Mouse (Mus musculus) spleen, adult 2 months (tissue): ENCODE data around the gene Ror2. TPM values are rescaled to one million over a fixed set of nuclear protein-coding genes. Genes with fewer than 3 reads are reported as not detected.

Experiments
- DNase-seq, 2 experiments: peaks; one replicate each; pipeline versions ENCODE4 v3.0.0 to v3.0.0-alpha.2; 2012 to 2021; ENCODE audit warnings: low spot score in 2 of 2, low read depth in 1 of 2
- H3K27ac ChIP-seq: fragments of 200-500 bp; 2 replicates; pipeline ENCODE4 v1.5.1; 2012; ENCODE audit warnings: low read length, inconsistent platforms; ENCODE audit not compliant: insufficient read depth
- H3K27me3 ChIP-seq: fragments of 200-500 bp; 2 replicates; pipeline ENCODE4 v1.6.1; 2012; ENCODE audit warnings: mild to moderate bottlenecking, moderate library complexity, low read length, inconsistent platforms; ENCODE audit not compliant: control insufficient read depth, insufficient read depth
- H3K36me3 ChIP-seq: fragments of 200-500 bp; 2 replicates; pipeline ENCODE4 v1.6.1; 2012; ENCODE audit warnings: mild to moderate bottlenecking, low read length, inconsistent platforms; ENCODE audit not compliant: control insufficient read depth, insufficient read depth
- H3K4me1 ChIP-seq: fragments of 200-500 bp; 2 replicates; pipeline ENCODE4 v1.6.1; 2011; ENCODE audit warnings: inconsistent platforms; ENCODE audit not compliant: control insufficient read depth, insufficient read depth, insufficient read length
- H3K4me3 ChIP-seq: fragments of 200-500 bp; 2 replicates; pipeline ENCODE4 v1.5.1; 2011; ENCODE audit warnings: mild to moderate bottlenecking, inconsistent platforms; ENCODE audit not compliant: insufficient read depth, insufficient read length; ENCODE audit errors: extremely low read depth
- CTCF ChIP-seq: fragments of 200-500 bp; IDR thresholded peaks from 2 replicates; pipeline ENCODE4 v1.5.1; 2011; ENCODE audit warnings: mild to moderate bottlenecking, inconsistent platforms; ENCODE audit not compliant: insufficient read depth, insufficient read length, insufficient replicate concordance; ENCODE audit errors: extremely low read depth
- POLR2A ChIP-seq: fragments of 200-500 bp; IDR thresholded peaks from 2 replicates; pipeline ENCODE4 v1.6.1; 2011; ENCODE audit warnings: low read depth, low read length, inconsistent platforms
- WGBS: fragments of 180-500 bp; shearing (Covaris S2); methylation state at CpG from one replicate; pipeline ENCODE4 v1.1.7; 2018; 5-methylcytosine and 5-hydroxymethylcytosine counted together
- polyA plus RNA-seq: library from polyadenylated mRNA; depleted of rRNA; stranded (reverse); fragments of >200 nt; gene quantifications from 2 replicates; pipeline ENCODE4 v1.2.3, GENCODE M21; 2012

The Ror2 gene
- polyA plus RNA-seq, 1 experiment: 2.3 TPM

DNA sequence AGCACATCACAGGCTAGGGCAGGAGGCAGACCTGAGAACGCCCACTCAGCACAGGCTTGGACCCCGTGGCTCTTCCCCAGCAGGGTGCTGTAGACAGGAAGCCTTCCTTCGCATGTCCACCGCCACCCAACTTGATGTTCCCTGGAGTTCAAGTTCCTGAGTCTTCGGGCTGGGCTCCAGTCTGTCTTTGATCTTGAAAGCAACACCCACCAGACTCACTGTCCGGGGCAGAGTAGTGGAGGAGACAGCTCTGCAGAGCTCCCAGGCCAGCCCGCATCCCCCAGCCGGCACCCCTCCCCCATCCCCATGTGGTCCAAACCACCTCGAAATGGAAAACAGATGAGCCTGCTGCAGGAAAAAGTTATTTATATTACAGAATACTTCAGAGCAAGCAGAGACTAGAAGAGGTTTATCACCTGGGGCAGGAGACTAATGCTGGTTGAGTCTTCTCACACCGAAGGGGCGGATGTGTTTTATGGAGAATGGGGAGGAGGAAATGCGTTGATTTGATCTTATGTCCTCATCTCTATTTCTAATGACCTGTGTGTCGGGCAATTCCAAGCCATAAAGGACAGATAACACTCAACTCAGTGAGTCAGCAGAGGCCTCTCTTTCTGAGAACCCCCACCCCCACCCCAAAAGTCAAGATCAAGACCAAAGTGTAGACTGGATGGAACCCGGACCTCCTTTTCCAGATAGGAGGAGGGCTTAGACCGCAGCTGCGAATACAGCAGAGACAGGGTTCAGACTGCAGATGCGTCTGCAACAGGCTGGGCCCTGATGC lies 80.6 kb downstream of the Ror2 start:
- TF ChIP-seq CTCF (no peak), POLR2A (no peak)
- Histone ChIP-seq H3K36me3 (no peaks in the 10 kb centered on the region), H3K27ac (no peak overlapping the region), H3K4me3 (no peak overlapping the region), H3K27me3 (no peaks in the 10 kb centered on the region), H3K4me1 (no peaks in the 10 kb centered on the region)
- 77% methylated on average over 17 of the region's 17 CpGs for WGBS
- no peak for DNase-seq

DNA sequence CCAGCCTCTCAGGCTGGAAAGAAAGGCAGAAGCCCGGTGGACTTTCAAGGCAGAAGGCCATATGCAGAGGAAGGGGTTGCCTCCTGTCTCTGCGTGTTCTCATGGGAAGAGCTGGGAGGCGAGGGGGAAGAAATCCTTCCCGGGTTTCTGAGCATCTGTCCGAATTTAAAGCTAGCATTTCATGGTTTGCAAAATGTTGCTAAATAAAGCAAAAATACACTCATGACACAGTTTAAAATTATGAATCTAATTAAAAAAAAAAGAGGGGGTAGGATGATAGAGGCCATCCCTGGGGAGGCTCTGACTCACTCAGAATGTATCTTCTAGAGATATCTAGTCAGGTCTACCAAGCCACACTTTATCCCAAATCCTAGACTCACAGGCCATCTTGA lies 83.5 kb downstream of the Ror2 start:
- Histone ChIP-seq H3K4me3 (no peak overlapping the region), H3K27me3 (no peaks in the 10 kb centered on the region), H3K4me1 (no peaks in the 10 kb centered on the region), H3K27ac (no peak overlapping the region), H3K36me3 (no peaks in the 10 kb centered on the region)
- DNase-seq: no peak
- 79% methylated on average over 5 of the region's 5 CpGs for WGBS
- TF ChIP-seq CTCF (no peak), POLR2A (no peak)

DNA sequence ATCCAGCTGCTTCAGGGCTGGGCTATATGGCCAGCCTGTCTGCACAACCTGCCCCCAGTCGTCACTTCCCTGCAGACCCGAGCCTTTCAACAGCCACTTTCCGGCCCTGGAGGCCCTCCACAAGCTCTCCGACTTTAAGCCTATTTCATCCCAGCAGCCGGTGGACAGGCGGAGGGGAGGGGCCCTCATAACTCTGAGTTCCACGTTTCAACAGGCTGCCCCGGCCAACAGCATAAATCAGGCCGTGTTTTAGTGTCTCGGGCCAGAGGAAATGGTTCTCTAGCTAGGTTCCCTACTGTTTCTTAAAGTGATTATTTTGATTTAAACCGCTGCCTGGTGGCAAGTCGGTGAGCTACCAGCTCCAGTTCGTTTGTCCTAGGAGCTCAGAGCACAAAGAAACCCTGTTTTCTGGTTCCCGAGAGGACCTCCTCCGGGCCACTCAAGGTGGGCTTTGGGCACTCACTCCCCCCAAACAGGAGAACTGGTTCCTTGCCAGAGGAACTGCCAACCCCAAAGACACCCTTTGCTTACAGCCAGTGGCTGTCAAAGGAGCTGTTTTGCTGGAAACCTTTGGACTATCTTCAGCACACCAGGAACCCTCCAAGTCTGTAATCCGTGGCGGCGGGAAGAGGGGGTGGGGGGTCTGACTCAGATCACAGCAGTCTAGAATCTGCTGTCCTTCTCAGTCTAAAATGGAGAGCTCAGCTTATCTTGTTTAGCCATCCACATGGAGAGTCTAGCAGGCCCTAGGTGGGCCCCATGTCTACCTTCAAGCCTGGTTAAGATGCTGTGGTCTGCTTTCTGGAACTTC lies 84.1 kb downstream of the Ror2 start:
- WGBS: 23% methylated on average over 18 of the region's 18 CpGs
- no peak for TF ChIP-seq POLR2A
- TF ChIP-seq CTCF: no peak
- Histone ChIP-seq H3K4me3 (no peak overlapping the region), H3K27me3 (no peaks in the 10 kb centered on the region), H3K36me3 (no peaks in the 10 kb centered on the region), H3K27ac (no peak overlapping the region), H3K4me1 (no peaks in the 10 kb centered on the region)
- DNase-seq: no peak

DNA sequence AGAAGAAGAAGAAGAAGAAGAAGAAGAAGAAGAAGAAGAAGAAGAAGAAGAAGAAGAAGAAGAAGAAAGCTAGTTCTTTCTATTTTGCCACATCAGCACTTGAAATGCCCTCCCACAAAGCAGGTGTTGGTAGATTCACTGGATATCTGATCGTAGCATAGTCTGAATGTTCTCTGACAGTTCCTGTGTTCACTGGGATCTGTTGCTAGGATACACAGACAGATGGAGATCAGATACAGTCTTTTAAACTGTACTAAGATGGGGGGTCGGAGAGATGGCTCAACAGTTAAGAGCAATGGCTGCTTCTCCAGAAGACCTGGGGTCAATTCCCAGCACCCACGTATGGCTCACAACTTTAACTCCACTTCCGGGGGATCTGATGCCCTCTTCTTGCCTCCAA lies 85.8 kb downstream of the Ror2 start:
- TF ChIP-seq CTCF: no peak
- WGBS: 78% methylated on average over 4 of the region's 4 CpGs
- Histone ChIP-seq H3K4me3 (no peak overlapping the region), H3K27ac (no peak overlapping the region), H3K27me3 (no peaks in the 10 kb centered on the region), H3K4me1 (no peaks in the 10 kb centered on the region), H3K36me3 (no peaks in the 10 kb centered on the region)
- no peak for DNase-seq

DNA sequence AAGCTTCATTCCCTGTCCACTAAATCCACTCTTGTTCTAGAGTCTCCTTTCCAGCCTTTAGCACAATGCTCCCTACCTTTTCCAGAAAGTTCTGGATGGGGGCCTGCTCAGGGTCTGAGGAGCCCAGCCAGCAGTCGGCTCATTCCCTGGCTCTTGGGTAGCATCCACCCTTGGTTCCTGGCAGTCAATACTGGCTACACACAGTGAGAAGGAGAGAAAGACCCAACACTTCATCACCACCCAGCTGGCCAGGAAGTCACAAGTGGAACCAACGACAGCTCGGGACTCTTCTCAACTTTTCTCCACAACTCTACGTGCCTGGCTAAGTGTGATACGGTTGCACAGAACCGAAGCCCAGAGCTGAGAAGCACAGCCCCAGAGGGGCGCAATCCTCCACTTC lies 86.7 kb downstream of the Ror2 start:
- 81% methylated on average over 7 of the region's 7 CpGs for whole genome bisulfite sequencing
- Histone ChIP-seq H3K4me1 (no peaks in the 10 kb centered on the region), H3K4me3 (no peak overlapping the region), H3K36me3 (no peaks in the 10 kb centered on the region), H3K27ac (no peak overlapping the region), H3K27me3 (no peaks in the 10 kb centered on the region)
- no peak for TF ChIP-seq POLR2A
- no peak for TF ChIP-seq CTCF
- no peak for DNase-seq

DNA sequence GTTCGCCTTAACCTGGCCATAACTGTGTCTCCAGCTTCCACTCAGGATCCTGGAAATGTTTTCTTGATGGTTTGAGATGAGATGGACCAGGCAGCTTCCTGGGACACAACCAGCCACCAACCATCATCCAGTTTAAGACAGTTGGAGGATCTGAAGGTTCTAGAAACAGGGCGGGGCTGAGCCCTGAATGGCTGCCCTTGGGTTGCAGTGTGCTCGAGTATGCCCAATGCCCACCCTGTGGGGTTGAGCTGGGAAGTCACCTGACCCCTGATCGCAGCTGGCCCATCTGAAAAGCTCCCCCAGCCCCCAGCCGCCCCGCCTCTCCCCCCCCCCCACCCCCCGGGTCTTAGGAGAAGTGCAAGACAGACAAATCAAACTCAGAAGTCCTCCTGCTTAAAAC lies 89.2 kb downstream of the Ror2 start:
- no peak overlapping the region for H3K27ac ChIP-seq
- WGBS: 62% methylated on average over 7 of the region's 7 CpGs
- H3K36me3 ChIP-seq: no peaks in the 10 kb centered on the region
- no peaks in the 10 kb centered on the region for H3K27me3 ChIP-seq
- no peak overlapping the region for H3K4me3 ChIP-seq
- DNase-seq: no peak
- TF ChIP-seq CTCF (no peak), POLR2A (no peak)
- no peaks in the 10 kb centered on the region for H3K4me1 ChIP-seq
